Mouse (Mus musculus) CH12.LX (cell line): ENCODE data around the gene H1f0. TPM values are rescaled to one million over a fixed set of nuclear protein-coding genes. Genes with fewer than 3 reads are reported as not detected.

Source experiments
- DNase-seq: peaks from one replicate; pipeline ENCODE4 v3.0.0-alpha.2; 2013; ENCODE audit errors: extremely low read depth
- H3K27ac ChIP-seq: 2 replicates; pipeline ENCODE4 v1.5.1; 2012; ENCODE audit warnings: low read depth, mild to moderate bottlenecking, control low read depth, moderate library complexity; ENCODE audit not compliant: insufficient read depth
- H3K27me3 ChIP-seq: replicated peaks from 2 replicates; pipeline ENCODE3; 2012; ENCODE audit warnings: inconsistent platforms
- H3K36me3 ChIP-seq, 2 experiments: replicated peaks in 1 of 2; 2 replicates each; pipeline versions ENCODE3 to v1.6.1; 2012; ENCODE audit warnings: inconsistent platforms in 1 of 2, low read length in 1 of 2, mild to moderate bottlenecking in 1 of 2, mixed read lengths in 1 of 2, moderate library complexity in 1 of 2; ENCODE audit not compliant: control insufficient read depth in 1 of 2, insufficient read depth in 1 of 2
- H3K4me1 ChIP-seq, 2 experiments: 2 replicates each; pipeline ENCODE4 v1.6.1; 2012; ENCODE audit warnings: inconsistent platforms in 1 of 2, moderate library complexity in 1 of 2; ENCODE audit not compliant: insufficient read depth in 2 of 2, control insufficient read depth in 1 of 2
- H3K4me2 ChIP-seq: 2 replicates; pipeline ENCODE4 v1.6.1; 2012; ENCODE audit warnings: low read depth, mild to moderate bottlenecking, control low read depth; ENCODE audit not compliant: poor library complexity, insufficient read depth, severe bottlenecking
- H3K4me3 ChIP-seq, 3 experiments: fragments of 150-350 bp in 1 of 3; sonication (generic) in 1 of 3; replicated peaks in 1 of 3; 2 replicates each; pipeline versions ENCODE3 to v1.5.1; 2011 to 2012; ENCODE audit warnings: low read depth in 2 of 3, low read length in 2 of 3, mild to moderate bottlenecking in 2 of 3, moderate library complexity in 2 of 3, control low read depth in 1 of 3, improper control_type of control experiment in 1 of 3, inconsistent platforms in 1 of 3, mixed read lengths in 1 of 3; ENCODE audit not compliant: poor library complexity in 1 of 3
- H3K79me2 ChIP-seq: replicated peaks from 2 replicates; pipeline ENCODE4 v1.6.1; 2012; ENCODE audit warnings: mild to moderate bottlenecking, moderate library complexity; ENCODE audit not compliant: control insufficient read depth, poor library complexity, insufficient read depth, severe bottlenecking; ENCODE audit errors: extremely low read depth
- H3K9ac ChIP-seq: 2 replicates; pipeline ENCODE4 v1.6.1; 2012; ENCODE audit warnings: low read depth, mild to moderate bottlenecking, control low read depth, moderate library complexity; ENCODE audit not compliant: insufficient read depth
- H3K9me3 ChIP-seq: replicated peaks from 2 replicates; pipeline ENCODE3; 2012; ENCODE audit warnings: low read length, inconsistent platforms, mixed read lengths
- BHLHE40 ChIP-seq: IDR thresholded peaks from 2 replicates; pipeline ENCODE4 v1.6.1; 2011; ENCODE audit warnings: mild to moderate bottlenecking, low read depth, low read length, improper control_type of control experiment
- CTCF ChIP-seq, 2 experiments: IDR thresholded peaks in 1 of 2; conservative IDR thresholded peaks in 1 of 2; 2 replicates each; pipeline ENCODE4 v1.5.1; 2011 to 2012; ENCODE audit warnings: low read depth in 2 of 2, low read length in 2 of 2, improper control_type of control experiment in 1 of 2, inconsistent platforms in 1 of 2, mild to moderate bottlenecking in 1 of 2, moderate library complexity in 1 of 2
- ELF1 ChIP-seq: IDR thresholded peaks from 2 replicates; pipeline ENCODE4 v1.6.1; 2014; ENCODE audit warnings: low read depth, mild to moderate bottlenecking, inconsistent platforms, low read length, improper control_type of control experiment
- ETS1 ChIP-seq: conservative IDR thresholded peaks from 2 replicates; pipeline ENCODE4 v1.6.1; 2012; ENCODE audit warnings: low read depth, mild to moderate bottlenecking, inconsistent platforms, low read length, improper control_type of control experiment, moderate library complexity
- GABPA ChIP-seq: IDR thresholded peaks from 2 replicates; pipeline ENCODE4 v1.6.1; 2012; ENCODE audit warnings: low read depth, low read length, improper control_type of control experiment, inconsistent platforms; ENCODE audit not compliant: insufficient replicate concordance
- IRF4 ChIP-seq: IDR thresholded peaks from 2 replicates; pipeline ENCODE4 v1.6.1; 2014; ENCODE audit warnings: low read depth, mild to moderate bottlenecking, inconsistent platforms, low read length, improper control_type of control experiment
- KAT2A ChIP-seq: IDR thresholded peaks from 2 replicates; pipeline ENCODE4 v1.6.1; 2012; ENCODE audit warnings: low read length, improper control_type of control experiment, inconsistent platforms; ENCODE audit not compliant: insufficient replicate concordance
- MAFK ChIP-seq: IDR thresholded peaks from 2 replicates; pipeline ENCODE4 v1.6.1; 2011; ENCODE audit warnings: low read length, improper control_type of control experiment; ENCODE audit not compliant: insufficient replicate concordance
- MXI1 ChIP-seq: IDR thresholded peaks from 2 replicates; pipeline ENCODE4 v1.6.1; 2011; ENCODE audit warnings: mild to moderate bottlenecking, low read depth, low read length, improper control_type of control experiment
- POLR2AphosphoS2 ChIP-seq: IDR thresholded peaks from 2 replicates; pipeline ENCODE4 v1.6.1; 2011; ENCODE audit warnings: low read depth, low read length, improper control_type of control experiment
- RCOR1 ChIP-seq: conservative IDR thresholded peaks from 2 replicates; pipeline ENCODE4 v1.6.1; 2012; ENCODE audit warnings: low read depth, mild to moderate bottlenecking, inconsistent platforms, low read length, improper control_type of control experiment
- SIN3A ChIP-seq: IDR thresholded peaks from 2 replicates; pipeline ENCODE4 v1.6.1; 2012; ENCODE audit warnings: low read length, improper control_type of control experiment, inconsistent platforms
- USF1 ChIP-seq: IDR thresholded peaks from 2 replicates; pipeline ENCODE4 v1.6.1; 2014; ENCODE audit warnings: low read depth, mild to moderate bottlenecking, inconsistent platforms, low read length, improper control_type of control experiment
- ZC3H11A ChIP-seq: IDR thresholded peaks from 2 replicates; pipeline ENCODE4 v1.6.1; 2012; ENCODE audit warnings: low read depth, mild to moderate bottlenecking, inconsistent platforms, low read length, improper control_type of control experiment
- dilution Hi-C: fragments of 300-500 bp; cut with MboI; formaldehyde crosslinking; loops from 2 replicates; pipeline ENCODE4 v1.14.3; 2020; ENCODE audit warnings: low sequenced_read_pairs; ENCODE audit not compliant: extremely low pct_unique_long_range_greater_than_20kb, extremely low pct_ligation_motif_present
- in situ Hi-C: fragments of 300-500 bp; cut with MboI; formaldehyde crosslinking; loops from 3 replicates; pipeline ENCODE4 v1.14.3; 2019; ENCODE audit warnings: low sequenced_read_pairs, low pct_ligation_motif_present, low pct_unique_long_range_greater_than_20kb, mixed read lengths
- polyA plus RNA-seq: library from polyadenylated mRNA; unstranded; fragments of >175 nt; gene quantifications from 2 replicates; pipeline ENCODE4 v1.2.1, GENCODE M21; 2012; ENCODE audit warnings: low read depth; ENCODE audit not compliant: insufficient read length
- total RNA-seq, 2 experiments: library from RNA; depleted of rRNA; stranded (reverse); fragments of 300-350 nt in 1 of 2; fragments of >200 nt in 1 of 2; gene quantifications; 2 replicates each; pipeline ENCODE4 v1.2.3; 2012 to 2014

The H1f0 gene
- total and polyA plus RNA-seq, 3 experiments, result 11.9 to 100 (median 15.9) TPM

- Histone ChIP-seq H3K4me2 (no peak overlapping the region), H3K36me3 (peaks cover 70 to 97% of the 10 kb centered on the region in 2 experiments), H3K9me3 (no peaks in the 10 kb centered on the region), H3K4me3 (no peak overlapping the region), H3K27me3 (no peaks in the 10 kb centered on the region), H3K79me2 (no peaks in the 10 kb centered on the region), H3K9ac (no peak overlapping the region), H3K4me1 (peaks cover 5 to 19% of the 10 kb centered on the region in 2 experiments), H3K27ac (no peak overlapping the region)
- no peak for TF ChIP-seq ZC3H11A
- TF ChIP-seq MXI1, result no peak
- in situ Hi-C loops, result no loop called here
- DNase-seq, result no peak
- dilution Hi-C loops, result no loop called here
Observed at GRCm38 (mm10) chr15:78990970-78991525, 37.2 kb upstream of the H1f0 start.

GRCm38 (mm10) chr15:78992235-78992634 lies 36.0 kb upstream of the H1f0 start:
- DNase-seq, result no peak
- no peaks in the 10 kb centered on the region for H3K9me3 ChIP-seq
- no peak overlapping the region for H3K9ac ChIP-seq
- no peak for TF ChIP-seq ZC3H11A
- TF ChIP-seq CTCF (conservative IDR thresholded peaks at IDR 0.05 in 1 of 2, IDR thresholded peaks at IDR 0.05 in 1 of 2; ENCODE audit: low read depth in 2 of 2, low read length in 2 of 2), result peak; percentile 10 to 21; a peak in 1 of 4 replicates
- no peak for TF ChIP-seq ETS1
- TF ChIP-seq IRF4, result no peak
- in situ Hi-C loops (no loop called here), dilution Hi-C loops (no loop called here)
- peaks cover 70 to 89% of the 10 kb centered on the region in 2 experiments for H3K36me3 ChIP-seq
- no peak overlapping the region for H3K4me3 ChIP-seq
- no peaks in the 10 kb centered on the region for H3K79me2 ChIP-seq
- H3K27ac ChIP-seq, result no peak overlapping the region
- no peaks in the 10 kb centered on the region for H3K27me3 ChIP-seq
- peaks cover 5 to 30% of the 10 kb centered on the region in 2 experiments for H3K4me1 ChIP-seq
- H3K4me2 ChIP-seq, result no peak overlapping the region

- peaks cover 72 to 84% of the 10 kb centered on the region in 2 experiments for H3K36me3 ChIP-seq
- TF ChIP-seq SIN3A (no peak), POLR2AphosphoS2 (no peak), USF1 (no peak), MAFK (no peak), KAT2A (no peak), BHLHE40 (no peak), ZC3H11A (no peak), RCOR1 (no peak), ELF1 (no peak), GABPA (no peak), ETS1 (no peak)
- no peaks in the 10 kb centered on the region for H3K9me3 ChIP-seq
- H3K9ac ChIP-seq, result no peak overlapping the region
- dilution Hi-C loops, result no loop called here
- H3K79me2 ChIP-seq, result no peaks in the 10 kb centered on the region
- no peak overlapping the region for H3K4me3 ChIP-seq
- no peak overlapping the region for H3K4me2 ChIP-seq
- no peak overlapping the region for H3K27ac ChIP-seq
- peaks cover 5 to 37% of the 10 kb centered on the region in 2 experiments for H3K4me1 ChIP-seq
- DNase-seq, result no peak
- in situ Hi-C loops, result no loop called here
- H3K27me3 ChIP-seq, result no peaks in the 10 kb centered on the region
Observed at GRCm38 (mm10) chr15:78992925-78993324, 35.3 kb upstream of the H1f0 start.
